27 mouse cellular contexts compared by ENCODE assay signal in genomic region chr4:40543085-40544048, GRCm38 (mm10).
A peak's percentile ranks its signal among the peaks of the same experiment; 100 is the strongest.
DNase-seq lines count a peak whose midpoint lies in the region; ATAC-seq and TF ChIP-seq lines count a peak whose summit lies in the region.
"Had no signal": no experiment of that assay in that cellular context is flagged by ENCODE, and none has a peak within 500 bp of the region (broad histone marks: within the 10 kb centered on the region; RNA-seq: fewer than 3 reads in every experiment).

No protein-coding gene starts in this region.

- no peak for DNase-seq in heart, embryonic 10.5 days (ENCODE audit: low spot score)
- no peak for DNase-seq in heart, adult 8-10 months (ENCODE audit: low spot score)
- no peak for DNase-seq in heart, postnatal 0 days (ENCODE audit: low spot score)
- DNase-seq in heart, adult 18-20 months: no peak
- DNase-seq in forebrain, postnatal 0 days: no peak
- DNase-seq: adrenal gland, adult 2 months; adrenal gland, postnatal 36 days; B cell, adult 2 months; cerebellum, adult 2 months; cerebellum, postnatal 14 days; kidney, adult 2 months; kidney, postnatal 36 days; retina, postnatal 1 day; right cerebral cortex, postnatal 25 days had no signal

- peak overlapping the region; percentile 72; the same call in 1 of the 2 replicates for H3K27ac ChIP-seq in heart, embryonic 10.5 days
- peak overlapping the region; percentile 25; the same call in 1 of the 2 replicates for H3K27ac ChIP-seq in heart, postnatal 0 days (ENCODE audit: low read depth)
- peak overlapping the region; percentile 91 for H3K27ac ChIP-seq in embryonic fibroblast, embryonic 13.5 days (ENCODE audit: insufficient read depth, low read length)
- no peak overlapping the region for H3K27ac ChIP-seq in forebrain, postnatal 0 days (ENCODE audit: low read depth, low read length)
- H3K27ac ChIP-seq: hindbrain, embryonic 12.5 days; hindbrain, postnatal 0 days; intestine, embryonic 15.5 days; layer of hippocampus, adult 2 months; limb, embryonic 12.5 days; liver, embryonic 15.5 days; macrophage; midbrain, embryonic 10.5 days; midbrain, embryonic 15.5 days; neural tube, embryonic 15.5 days; stomach, embryonic 15.5 days had no signal

- ATAC-seq in heart, postnatal 0 days (ENCODE audit: insufficient read depth, low read depth): 0 out of 2 replicates have a peak, but pooled peaks have one; percentile 2
- peak; percentile 70 for ATAC-seq in forebrain, postnatal 0 days
- ATAC-seq: hindbrain, postnatal 0 days; midbrain, embryonic 15.5 days had no signal

- H3K4me3 ChIP-seq in heart, embryonic 10.5 days: no peak overlapping the region
- no peak overlapping the region for H3K4me3 ChIP-seq in heart, postnatal 0 days (ENCODE audit: low read depth, low read length)
- no peak overlapping the region for H3K4me3 ChIP-seq in embryonic fibroblast, embryonic 13.5 days (ENCODE audit: insufficient read depth, low read length)
- no peak overlapping the region for H3K4me3 ChIP-seq in forebrain, postnatal 0 days (ENCODE audit: low read depth, low read length)
- H3K4me3 ChIP-seq: hindbrain, embryonic 12.5 days; intestine, embryonic 15.5 days; layer of hippocampus, adult 2 months; left cerebral cortex, adult 2 months; limb, embryonic 12.5 days; liver, embryonic 15.5 days; midbrain, embryonic 10.5 days; midbrain, embryonic 15.5 days; neural tube, embryonic 15.5 days; stomach, embryonic 15.5 days had no signal

- no peak for TF ChIP-seq POLR2A in embryonic fibroblast, embryonic 13.5 days (IDR thresholded peaks at IDR 0.05; ENCODE audit: low read depth, low read length)

- H3K4me1 ChIP-seq in heart, embryonic 10.5 days: peaks cover 16% of the 10 kb centered on the region; the same call in 1 of the 2 replicates
- peaks cover 25% of the 10 kb centered on the region; the same call in 1 of the 2 replicates for H3K4me1 ChIP-seq in heart, postnatal 0 days (ENCODE audit: control insufficient read depth, insufficient read depth)
- H3K4me1 ChIP-seq in embryonic fibroblast, embryonic 13.5 days (ENCODE audit: control insufficient read depth, insufficient read depth, low read length): peaks cover 6% of the 10 kb centered on the region
- no peaks in the 10 kb centered on the region for H3K4me1 ChIP-seq in forebrain, postnatal 0 days (ENCODE audit: insufficient read depth)
- H3K4me1 ChIP-seq: hindbrain, embryonic 12.5 days; limb, embryonic 12.5 days; liver, embryonic 15.5 days; midbrain, embryonic 10.5 days; midbrain, embryonic 15.5 days; neural tube, embryonic 15.5 days; stomach, embryonic 15.5 days had no signal

- WGBS in heart, embryonic 10.5 days: 82% methylated on average over 8 of the region's 8 CpGs
- WGBS in heart, postnatal 0 days: 63% methylated on average over 8 of the region's 8 CpGs
- WGBS in forebrain, postnatal 0 days: 80% methylated on average over 8 of the region's 8 CpGs

- no peaks in the 10 kb centered on the region for H3K9me3 ChIP-seq in heart, embryonic 10.5 days
- H3K9me3 ChIP-seq in heart, postnatal 0 days (replicated peaks; ENCODE audit: control insufficient read depth, low read length): no peaks in the 10 kb centered on the region; the same call in 1 of the 2 replicates
- no peaks in the 10 kb centered on the region for H3K9me3 ChIP-seq in forebrain, postnatal 0 days (ENCODE audit: low read length)
- H3K9me3 ChIP-seq: hindbrain, embryonic 12.5 days; intestine, embryonic 15.5 days; limb, embryonic 12.5 days; liver, embryonic 15.5 days; midbrain, embryonic 10.5 days; midbrain, embryonic 15.5 days; stomach, embryonic 15.5 days had no signal

- H3K4me2 ChIP-seq in heart, postnatal 0 days (ENCODE audit: low read depth, low read length): no peak overlapping the region
- no peak overlapping the region for H3K4me2 ChIP-seq in forebrain, postnatal 0 days (ENCODE audit: low read depth)
- H3K4me2 ChIP-seq: hindbrain, embryonic 12.5 days; intestine, embryonic 15.5 days; limb, embryonic 12.5 days; liver, embryonic 15.5 days; midbrain, embryonic 15.5 days; neural tube, embryonic 15.5 days; stomach, embryonic 15.5 days had no signal

- H3K27me3 ChIP-seq in heart, embryonic 10.5 days (ENCODE audit: insufficient read depth, poor library complexity, severe bottlenecking): no peaks in the 10 kb centered on the region
- no peaks in the 10 kb centered on the region for H3K27me3 ChIP-seq in heart, postnatal 0 days (ENCODE audit: control insufficient read depth, insufficient read depth, low read length)
- H3K27me3 ChIP-seq in forebrain, postnatal 0 days (ENCODE audit: insufficient read depth, low read length): no peaks in the 10 kb centered on the region
- H3K27me3 ChIP-seq: hindbrain, embryonic 12.5 days; intestine, embryonic 15.5 days; limb, embryonic 12.5 days; liver, embryonic 15.5 days; midbrain, embryonic 15.5 days; neural tube, embryonic 15.5 days; stomach, embryonic 15.5 days had no signal

- no peaks in the 10 kb centered on the region for H3K36me3 ChIP-seq in heart, embryonic 10.5 days
- no peaks in the 10 kb centered on the region for H3K36me3 ChIP-seq in heart, postnatal 0 days (replicated peaks; ENCODE audit: control insufficient read depth, insufficient read depth, low read length)
- H3K36me3 ChIP-seq in forebrain, postnatal 0 days (ENCODE audit: insufficient read depth): no peaks in the 10 kb centered on the region
- H3K36me3 ChIP-seq: hindbrain, embryonic 12.5 days; intestine, embryonic 15.5 days; limb, embryonic 12.5 days; liver, embryonic 15.5 days; midbrain, embryonic 10.5 days; midbrain, embryonic 15.5 days; neural tube, embryonic 15.5 days; stomach, embryonic 15.5 days had no signal

- no peak overlapping the region for H3K9ac ChIP-seq in heart, postnatal 0 days (replicated peaks; ENCODE audit: low read depth, low read length)
- H3K9ac ChIP-seq in forebrain, postnatal 0 days: no peak overlapping the region
- H3K9ac ChIP-seq: hindbrain, embryonic 12.5 days; intestine, embryonic 15.5 days; limb, embryonic 12.5 days; liver, embryonic 15.5 days; midbrain, embryonic 15.5 days; neural tube, embryonic 15.5 days; stomach, embryonic 15.5 days had no signal

- no peak for TF ChIP-seq CTCF in heart, postnatal 0 days (IDR thresholded peaks at IDR 0.05; ENCODE audit: low read depth)
- TF ChIP-seq CTCF in embryonic fibroblast, embryonic 13.5 days (IDR thresholded peaks at IDR 0.05; ENCODE audit: borderline replicate concordance, insufficient read depth, low read length): no peak
- no peak for TF ChIP-seq CTCF in forebrain, postnatal 0 days (IDR thresholded peaks at IDR 0.05; ENCODE audit: low read depth)

- TF ChIP-seq EP300 in heart, postnatal 0 days (IDR thresholded peaks at IDR 0.05; ENCODE audit: low read depth): no peak
